Mouse (Mus musculus) G1E (cell line): ENCODE results near the gene Prox2. TPM values are rescaled to one million over a fixed set of nuclear protein-coding genes. Genes with fewer than 3 reads are reported as not detected.
A peak's percentile ranks its signal among the peaks of the same experiment; 100 is the strongest.

Source experiments
- ATAC-seq: 2 replicates; pipeline ENCODE4 v1.8.0; 2016; ENCODE audit warnings: mild to moderate bottlenecking; ENCODE audit not compliant: insufficient number of reproducible peaks, poor library complexity, low FRiP score, severe bottlenecking; ENCODE audit errors: extremely low read depth
- DNase-seq: peaks from one replicate; pipeline ENCODE4 v3.0.0; 2012; ENCODE audit warnings: low spot score
- H3K27me3 ChIP-seq: 2 replicates; pipeline ENCODE4 v1.6.1; 2012; ENCODE audit warnings: mild to moderate bottlenecking, low read length, inconsistent platforms; ENCODE audit not compliant: insufficient read depth
- H3K36me3 ChIP-seq: replicated peaks from 2 replicates; pipeline ENCODE3; 2012; ENCODE audit warnings: mild to moderate bottlenecking, inconsistent platforms
- H3K4me1 ChIP-seq: 2 replicates; pipeline ENCODE4 v1.6.1; 2012; ENCODE audit warnings: low read depth, low read length, inconsistent platforms, mixed read lengths; ENCODE audit not compliant: insufficient read depth
- H3K4me3 ChIP-seq: 2 replicates; pipeline ENCODE4 v1.5.1; 2012; ENCODE audit warnings: low read depth, mild to moderate bottlenecking, inconsistent platforms, low read length, moderate library complexity, mixed read lengths
- H3K9me3 ChIP-seq: replicated peaks from 2 replicates; pipeline ENCODE4 v1.6.1; 2012; ENCODE audit warnings: inconsistent platforms
- CTCF ChIP-seq: IDR thresholded peaks from 2 replicates; pipeline ENCODE4 v1.5.1; 2012; ENCODE audit warnings: low read depth, low read length, inconsistent platforms, mixed read lengths
- GATA1 ChIP-seq: IDR thresholded peaks from 2 replicates; pipeline ENCODE4 v1.6.1; 2012; ENCODE audit warnings: borderline replicate concordance, low read length, inconsistent platforms, mixed read lengths
- GATA2 ChIP-seq: IDR thresholded peaks from 2 replicates; pipeline ENCODE4 v1.6.1; 2012; ENCODE audit warnings: low read depth, low read length, inconsistent platforms, borderline replicate concordance
- POLR2AphosphoS5 ChIP-seq: IDR thresholded peaks from 2 replicates; pipeline ENCODE4 v1.6.1; 2012; ENCODE audit warnings: low read depth, low read length, inconsistent platforms; ENCODE audit not compliant: insufficient replicate concordance
- TAL1 ChIP-seq: conservative IDR thresholded peaks from 2 replicates; pipeline ENCODE4 v1.6.1; 2012; ENCODE audit warnings: low read depth, low read length, inconsistent platforms, mixed read lengths
- polyA plus RNA-seq: library from polyadenylated mRNA; stranded (reverse); fragments of >175 nt; gene quantifications from 2 replicates; pipeline ENCODE4 v1.2.3, GENCODE M21; 2012
- total RNA-seq, 2 experiments: library from RNA; stranded (forward) in 1 of 2; stranded (reverse) in 1 of 2; fragments of 200-1000 nt in 1 of 2; fragments of >200 nt in 1 of 2; fragmentation: Nextera tagmentation in 1 of 2; gene quantifications; 2 replicates each; pipeline ENCODE4 v1.2.3; 2014 to 2017

Prox2 gene
- total RNA-seq (2014; fragmentation: Nextera tagmentation) (12.1 and 13.5 TPM in 2 replicates), total RNA-seq (2017) (10.3 and 10.7 TPM in 2 replicates), polyA plus RNA-seq (6.8 and 7.0 TPM in 2 replicates)

DNA sequence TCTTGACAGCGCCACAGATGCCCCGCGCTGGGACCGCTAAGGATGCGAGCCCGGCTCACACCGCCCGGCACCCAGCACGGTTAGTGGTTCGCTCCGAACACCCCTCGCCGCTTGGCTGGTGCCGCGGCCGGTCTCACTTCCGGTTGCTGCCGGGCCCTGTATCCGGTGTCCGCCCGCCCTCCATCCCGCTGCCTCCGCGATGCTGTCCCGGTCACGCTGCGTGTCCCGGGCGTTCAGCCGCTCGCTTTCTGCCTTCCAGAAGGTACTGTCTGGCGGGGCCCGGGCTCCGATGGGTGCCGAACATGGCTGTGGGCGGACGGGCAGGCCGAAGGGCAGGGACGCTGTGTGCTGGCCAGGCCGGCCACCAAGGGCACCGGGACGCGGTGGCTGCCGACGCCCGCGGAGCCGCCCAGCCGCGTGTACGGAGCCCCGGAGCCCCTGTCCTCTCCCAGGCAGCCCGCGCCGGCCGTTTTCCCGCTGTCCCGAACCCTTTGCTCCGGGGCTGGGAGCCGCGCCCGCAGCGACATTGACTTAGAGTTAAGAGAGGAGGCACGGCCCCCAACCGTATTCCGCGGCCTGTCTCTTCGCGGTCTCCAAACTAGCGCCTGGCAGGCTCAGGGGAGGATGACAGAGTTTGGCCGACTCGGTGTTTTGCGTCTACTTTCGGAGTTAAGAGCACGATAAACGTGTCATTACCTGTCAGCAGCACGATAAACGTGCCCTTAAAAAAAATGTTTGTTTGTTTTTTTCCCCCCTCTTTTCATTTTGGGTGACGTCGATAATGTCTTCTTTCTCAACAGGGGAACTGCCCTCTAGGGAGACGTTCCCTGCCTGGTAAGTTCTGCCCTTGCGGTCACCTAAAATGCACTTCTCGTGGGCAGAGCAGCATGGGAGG lies at the start of gene Prox2, which contains the start of gene Dlst:
Prox2 (minus strand) TSS at position 62 of the 895 bp plus-strand sequence.
Dlst (plus strand) TSS at position 136 of the 895 bp plus-strand sequence.
- DNase-seq (peak; percentile 96), ATAC-seq (peak; percentile 65)
- H3K27me3 ChIP-seq, result no peaks in the 10 kb centered on the region
- H3K36me3 ChIP-seq, result peaks cover 52% of the 10 kb centered on the region
- peak within 1 kb of the TSS; percentile 86 for H3K4me3 ChIP-seq
- peaks cover 56% of the 10 kb centered on the region for H3K4me1 ChIP-seq
- no peaks in the 10 kb centered on the region for H3K9me3 ChIP-seq
- TF ChIP-seq GATA2 (no peak), POLR2AphosphoS5 (0 out of 2 replicates have a peak, but pooled peaks have one; percentile 38)

DNA sequence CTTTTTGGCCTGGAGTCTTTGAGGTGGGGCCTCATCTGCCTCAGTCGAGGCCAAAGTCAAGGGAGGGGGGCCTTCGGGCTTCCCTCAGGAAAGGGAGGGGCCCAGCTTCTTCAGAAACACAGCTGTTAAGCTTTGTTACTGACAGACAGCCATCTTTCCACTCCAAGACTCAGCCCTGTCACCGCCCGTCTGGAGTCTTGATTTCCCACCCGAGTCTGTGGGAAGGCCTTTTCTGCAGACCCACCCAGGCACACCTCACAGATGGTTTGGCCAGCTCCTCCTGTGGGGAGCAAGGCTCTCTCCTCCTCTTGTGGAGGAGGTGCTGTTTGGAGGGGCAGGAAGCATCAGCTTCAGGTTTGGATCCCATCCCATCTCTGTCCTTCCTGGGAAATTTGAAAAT lies 49.0 kb upstream of the Prox2 start:
- H3K27me3 ChIP-seq, result peaks cover 39% of the 10 kb centered on the region
- no peaks in the 10 kb centered on the region; the same call in 1 of the 2 replicates for H3K4me1 ChIP-seq
- H3K36me3 ChIP-seq, result no peaks in the 10 kb centered on the region
- no peak for TF ChIP-seq GATA2
- TF ChIP-seq CTCF, result no peak
- TF ChIP-seq TAL1, result no peak
- no peak for TF ChIP-seq POLR2AphosphoS5
- no peak for TF ChIP-seq GATA1
- H3K9me3 ChIP-seq, result no peaks in the 10 kb centered on the region
- DNase-seq, result no peak
- no peak overlapping the region for H3K4me3 ChIP-seq
- ATAC-seq, result no peak

DNA sequence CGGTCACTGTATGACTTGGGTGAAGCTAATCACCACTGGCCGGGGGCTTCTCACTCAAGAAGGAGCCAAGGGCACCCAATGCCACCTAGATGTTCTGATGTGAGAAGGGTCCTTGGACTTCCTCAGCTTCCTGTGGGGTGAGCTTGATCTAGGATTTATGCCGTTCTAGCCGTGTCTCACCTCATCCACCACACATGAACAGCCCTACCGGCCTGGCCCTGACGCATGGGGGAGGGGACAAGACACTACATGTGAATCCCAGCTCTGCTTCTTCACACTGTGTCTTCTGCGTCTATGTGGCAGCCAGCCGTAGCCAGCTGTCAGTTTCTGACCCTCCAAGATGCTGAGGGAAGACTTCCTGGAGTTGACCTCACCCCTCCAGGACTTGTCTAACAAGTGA lies 48.2 kb upstream of the Prox2 start:
- peaks cover 41% of the 10 kb centered on the region for H3K27me3 ChIP-seq
- H3K36me3 ChIP-seq, result no peaks in the 10 kb centered on the region
- H3K4me1 ChIP-seq, result no peaks in the 10 kb centered on the region; the same call in 1 of the 2 replicates
- DNase-seq, result no peak
- H3K9me3 ChIP-seq, result no peaks in the 10 kb centered on the region
- no peak for TF ChIP-seq CTCF
- no peak for TF ChIP-seq POLR2AphosphoS5
- no peak for ATAC-seq
- H3K4me3 ChIP-seq, result no peak overlapping the region

DNA sequence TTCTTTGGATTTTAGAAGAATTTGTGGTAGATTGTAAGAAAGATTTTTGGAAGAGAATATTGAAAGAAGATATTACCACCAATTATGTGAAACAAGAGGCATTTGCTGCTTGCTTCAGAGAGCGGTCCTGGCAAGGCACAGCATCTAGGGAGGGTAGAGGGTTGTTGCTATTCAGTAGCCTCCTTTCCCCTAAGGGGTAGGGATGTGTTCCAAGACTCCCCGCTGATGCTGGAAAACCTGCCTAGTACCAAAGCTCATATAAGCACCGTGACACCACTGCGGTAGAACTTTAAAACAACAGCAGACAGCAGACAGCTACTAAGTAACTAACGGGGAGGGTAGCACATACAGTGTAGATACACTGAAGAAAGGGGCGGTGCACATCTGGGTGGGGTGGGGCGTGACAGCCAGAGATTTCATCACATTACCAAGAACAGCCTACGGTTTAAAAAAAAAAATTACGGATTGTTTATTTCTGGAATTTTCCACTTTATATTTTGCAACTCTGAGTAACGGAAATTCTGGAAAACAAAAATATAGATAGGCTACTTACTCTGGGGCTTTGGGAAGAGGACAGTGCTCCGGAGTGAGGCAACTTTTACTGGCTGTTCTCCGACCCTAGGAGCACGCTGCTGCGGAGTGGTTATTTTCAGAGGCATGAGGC lies 47.4 kb upstream of the Prox2 start:
- no peak overlapping the region for H3K4me3 ChIP-seq
- ATAC-seq (no peak), DNase-seq (no peak)
- TF ChIP-seq GATA2, result no peak
- no peak for TF ChIP-seq CTCF
- TF ChIP-seq TAL1, result no peak
- no peak for TF ChIP-seq GATA1
- no peak for TF ChIP-seq POLR2AphosphoS5
- H3K36me3 ChIP-seq, result no peaks in the 10 kb centered on the region
- H3K9me3 ChIP-seq, result no peaks in the 10 kb centered on the region
- H3K27me3 ChIP-seq, result peaks cover 43% of the 10 kb centered on the region
- no peaks in the 10 kb centered on the region; the same call in 1 of the 2 replicates for H3K4me1 ChIP-seq

DNA sequence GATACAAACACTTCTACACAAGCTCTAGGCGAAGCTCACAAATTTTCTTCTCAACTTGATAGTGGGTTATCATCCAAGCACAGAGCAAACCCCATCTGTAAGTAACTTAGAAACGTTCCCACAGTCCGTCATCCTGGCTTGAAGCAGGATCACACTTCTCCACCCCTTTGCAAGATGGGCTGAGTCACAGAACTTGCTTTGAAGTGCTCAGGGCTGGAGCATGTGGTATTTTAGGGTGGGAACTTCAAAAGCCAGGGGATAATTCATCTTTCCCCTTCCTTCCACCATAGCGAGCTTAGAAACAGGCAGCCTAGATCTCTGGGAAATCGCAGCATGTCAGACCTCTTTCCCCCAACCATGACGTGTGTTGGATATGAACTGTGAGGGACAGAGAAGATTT lies 45.8 kb upstream of the Prox2 start:
- no peak overlapping the region for H3K4me3 ChIP-seq
- H3K36me3 ChIP-seq, result no peaks in the 10 kb centered on the region
- TF ChIP-seq POLR2AphosphoS5 (no peak), CTCF (no peak), GATA2 (no peak), TAL1 (no peak), GATA1 (no peak)
- no peaks in the 10 kb centered on the region for H3K9me3 ChIP-seq
- no peak for DNase-seq
- no peak for ATAC-seq
- H3K27me3 ChIP-seq, result peaks cover 47% of the 10 kb centered on the region
- no peaks in the 10 kb centered on the region; the same call in 1 of the 2 replicates for H3K4me1 ChIP-seq

DNA sequence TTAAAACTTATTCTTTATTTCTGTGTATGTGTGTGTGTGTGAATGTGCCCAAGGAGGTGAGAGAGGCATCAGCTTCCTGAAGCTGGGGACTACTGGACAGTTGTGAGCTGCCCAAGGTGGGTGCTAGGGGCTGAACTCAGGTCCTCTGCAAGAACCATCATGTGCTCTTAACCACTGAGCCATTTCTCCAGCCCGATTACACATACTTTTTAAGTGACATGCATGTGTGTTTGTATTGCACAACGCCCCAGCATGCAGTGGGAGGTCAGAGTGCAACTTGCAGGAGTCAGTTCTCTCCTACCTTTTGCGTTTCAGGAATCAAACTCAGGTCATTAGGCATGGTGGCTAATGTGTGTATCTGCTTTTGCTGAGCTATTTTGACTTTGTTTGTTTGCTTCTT lies 42.5 kb upstream of the Prox2 start:
- H3K27me3 ChIP-seq, result peaks cover 57% of the 10 kb centered on the region
- peaks cover 7% of the 10 kb centered on the region for H3K4me1 ChIP-seq
- ATAC-seq, result no peak
- H3K4me3 ChIP-seq, result no peak overlapping the region
- H3K36me3 ChIP-seq, result no peaks in the 10 kb centered on the region
- TF ChIP-seq CTCF (no peak), TAL1 (no peak), POLR2AphosphoS5 (no peak), GATA1 (no peak), GATA2 (no peak)
- no peaks in the 10 kb centered on the region for H3K9me3 ChIP-seq
- no peak for DNase-seq
